Mouse (Mus musculus) common myeloid progenitor, adult 5-6 weeks (primary cell): ENCODE measurements around the gene Sapcd1. TPM values are rescaled to one million over a fixed set of nuclear protein-coding genes. Genes with fewer than 3 reads are reported as not detected.
"Not testable (repeated sequence)": the region's sequence is repeated elsewhere in the genome, so short reads cannot be mapped to it uniquely, and the experiment has no call there.

Experiments used
- ATAC-seq: replicated peaks from 2 replicates; pipeline ENCODE4 v1.8.0; 2016; ENCODE audit warnings: low read depth, mild to moderate bottlenecking, moderate TSS enrichment, inconsistent platforms; ENCODE audit not compliant: poor library complexity, severe bottlenecking
- total RNA-seq: library from RNA; stranded (forward); fragments of 200-1000, 187-1606 nt; gene quantifications from 2 replicates; pipeline ENCODE4 v1.2.3, GENCODE M21; 2017

The Sapcd1 gene
- total RNA-seq, 1 experiment from 2014 or later = 1.2 TPM

GRCm38 (mm10) chr17:35015296-35015695 is 12.5 kb downstream of the Sapcd1 start:
- no peak for ATAC-seq

DNA sequence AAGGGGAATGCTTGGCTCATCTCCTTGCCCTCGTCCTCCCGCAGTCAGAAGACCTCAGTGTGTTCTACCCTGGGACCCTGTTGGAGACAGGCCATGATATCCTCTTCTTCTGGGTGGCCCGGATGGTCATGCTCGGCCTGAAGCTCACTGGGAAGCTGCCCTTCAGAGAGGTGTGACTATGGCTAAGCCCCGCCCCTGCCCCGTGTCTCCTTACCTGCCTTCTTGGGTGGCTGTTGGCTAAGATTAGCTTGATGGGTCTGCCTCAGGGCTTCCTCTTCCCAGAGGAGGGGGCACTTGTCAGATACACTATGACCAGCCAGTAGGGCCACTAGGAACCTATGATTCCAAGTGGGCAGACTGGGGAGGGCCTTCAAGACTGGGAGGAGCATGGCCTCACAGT is 14.6 kb downstream of the Sapcd1 start:
- no peak for ATAC-seq

GRCm38 (mm10) chr17:35012430-35012829 is 15.4 kb downstream of the Sapcd1 start:
- no peak for ATAC-seq

GRCm38 (mm10) chr17:35011440-35011839 is 16.4 kb downstream of the Sapcd1 start:
- ATAC-seq = no peak

GRCm38 (mm10) chr17:35009586-35009985 is 18.2 kb downstream of the Sapcd1 start:
- no peak for ATAC-seq

DNA sequence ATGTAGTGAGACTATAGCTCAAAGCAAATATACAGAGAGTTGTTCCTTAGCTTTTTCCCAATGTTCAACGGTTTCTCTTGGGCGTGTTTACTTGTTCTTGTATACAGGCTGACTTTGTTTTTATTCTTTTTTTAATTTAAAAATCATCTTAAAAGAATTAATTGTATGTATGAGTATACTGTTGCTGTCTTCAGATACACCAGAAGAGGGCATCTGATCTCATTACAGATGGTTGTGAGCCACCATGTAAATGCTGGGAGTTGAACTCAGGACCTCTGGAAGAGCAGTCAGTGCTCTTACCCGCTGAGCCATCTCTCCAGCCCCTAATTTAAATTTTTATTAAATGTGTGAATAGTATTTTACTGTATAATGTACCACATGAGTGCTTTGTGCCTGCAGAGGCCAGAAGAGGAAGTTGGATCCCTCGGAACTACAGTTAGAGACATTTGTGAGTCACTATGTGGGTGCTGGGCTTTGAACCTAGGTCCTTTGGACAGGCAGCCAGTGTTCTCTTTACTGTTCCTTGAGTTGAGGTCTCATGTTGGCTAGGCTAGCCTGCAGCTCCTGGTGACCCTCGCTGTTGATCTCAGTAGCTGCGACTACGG is 20.3 kb downstream of the Sapcd1 start:
- ATAC-seq = no peak

GRCm38 (mm10) chr17:35005902-35006301 is 21.9 kb downstream of the Sapcd1 start:
- ATAC-seq = not testable (repeated sequence)

GRCm38 (mm10) chr17:35005158-35005557 is 22.7 kb downstream of the Sapcd1 start:
- no peak for ATAC-seq

DNA sequence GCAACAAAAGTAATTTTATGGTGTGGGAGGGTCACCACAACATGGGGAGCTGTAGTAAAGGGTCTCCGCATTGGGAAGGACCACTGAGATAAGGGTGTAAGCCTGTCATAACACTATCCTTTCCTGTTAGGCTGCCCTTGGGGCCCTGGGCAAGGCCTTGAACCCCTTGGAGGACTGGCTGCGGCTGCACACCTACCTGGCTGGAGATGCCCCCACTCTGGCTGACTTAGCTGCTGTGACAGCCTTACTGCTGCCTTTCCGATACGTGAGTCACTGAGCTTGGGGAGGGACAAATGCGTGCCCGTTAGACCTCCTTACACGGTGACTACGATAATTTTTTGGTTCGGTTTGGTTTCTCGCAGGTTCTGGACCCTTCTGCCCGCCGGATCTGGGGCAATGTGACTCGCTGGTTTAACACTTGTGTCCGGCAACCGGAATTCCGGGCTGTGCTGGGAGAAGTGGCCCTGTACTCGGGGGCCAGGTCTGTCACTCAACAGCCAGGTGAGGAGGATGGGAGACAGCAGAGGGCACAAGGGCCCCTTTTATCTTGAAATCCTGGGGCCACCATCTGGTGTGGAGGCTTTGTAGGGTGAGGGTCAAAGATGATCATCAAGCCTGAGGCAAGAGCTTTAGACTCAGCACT is 23.6 kb downstream of the Sapcd1 start:
- no peak for ATAC-seq

- no peak for ATAC-seq
These were observed 24.6 kb downstream of the Sapcd1 start for GRCm38 (mm10) chr17:35003022-35003838.

GRCm38 (mm10) chr17:35002153-35002865 is 25.5 kb downstream of the Sapcd1 start:
- peak; percentile 16 for ATAC-seq

DNA sequence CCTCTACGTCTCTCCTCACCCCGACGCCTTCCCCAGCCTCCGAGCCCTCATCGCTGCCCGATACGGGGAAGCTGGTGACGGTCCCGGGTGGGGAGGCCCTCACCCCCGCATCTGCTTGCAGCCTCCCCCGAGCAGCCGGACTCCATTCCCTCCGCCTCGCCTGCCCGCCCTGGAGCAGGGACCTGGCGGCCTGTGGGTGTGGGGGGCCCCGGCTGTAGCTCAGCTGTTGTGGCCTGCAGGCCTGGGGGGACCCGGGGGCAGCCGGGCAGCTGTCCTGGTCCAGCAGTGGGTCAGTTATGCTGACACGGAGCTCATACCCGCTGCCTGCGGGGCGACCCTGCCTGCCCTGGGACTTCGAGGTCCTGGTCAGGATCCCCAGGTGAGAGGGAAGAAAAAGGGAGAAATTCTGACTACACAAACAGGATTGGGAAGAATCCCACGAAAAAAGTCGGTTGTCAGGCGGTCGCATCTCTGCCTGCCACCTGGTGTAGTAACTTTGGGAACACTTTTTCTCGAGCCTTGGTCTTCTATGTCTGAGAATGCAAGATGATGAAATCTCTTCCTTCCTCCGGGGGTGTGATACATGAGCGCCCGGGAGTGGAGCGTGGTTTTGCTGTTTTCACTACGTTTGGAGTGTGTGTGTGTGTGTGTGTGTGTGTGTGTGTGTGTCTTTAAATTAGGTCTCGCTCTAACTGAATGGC is 26.2 kb downstream of the Sapcd1 start:
- peak; percentile 13; the same call in 1 of the 2 replicates for ATAC-seq

GRCm38 (mm10) chr17:35000717-35001451 is 26.9 kb downstream of the Sapcd1 start, which contains the start of gene Vars:
Gene Vars (plus strand): TSS chr17:35000987.
- ATAC-seq = peak; percentile 59

DNA sequence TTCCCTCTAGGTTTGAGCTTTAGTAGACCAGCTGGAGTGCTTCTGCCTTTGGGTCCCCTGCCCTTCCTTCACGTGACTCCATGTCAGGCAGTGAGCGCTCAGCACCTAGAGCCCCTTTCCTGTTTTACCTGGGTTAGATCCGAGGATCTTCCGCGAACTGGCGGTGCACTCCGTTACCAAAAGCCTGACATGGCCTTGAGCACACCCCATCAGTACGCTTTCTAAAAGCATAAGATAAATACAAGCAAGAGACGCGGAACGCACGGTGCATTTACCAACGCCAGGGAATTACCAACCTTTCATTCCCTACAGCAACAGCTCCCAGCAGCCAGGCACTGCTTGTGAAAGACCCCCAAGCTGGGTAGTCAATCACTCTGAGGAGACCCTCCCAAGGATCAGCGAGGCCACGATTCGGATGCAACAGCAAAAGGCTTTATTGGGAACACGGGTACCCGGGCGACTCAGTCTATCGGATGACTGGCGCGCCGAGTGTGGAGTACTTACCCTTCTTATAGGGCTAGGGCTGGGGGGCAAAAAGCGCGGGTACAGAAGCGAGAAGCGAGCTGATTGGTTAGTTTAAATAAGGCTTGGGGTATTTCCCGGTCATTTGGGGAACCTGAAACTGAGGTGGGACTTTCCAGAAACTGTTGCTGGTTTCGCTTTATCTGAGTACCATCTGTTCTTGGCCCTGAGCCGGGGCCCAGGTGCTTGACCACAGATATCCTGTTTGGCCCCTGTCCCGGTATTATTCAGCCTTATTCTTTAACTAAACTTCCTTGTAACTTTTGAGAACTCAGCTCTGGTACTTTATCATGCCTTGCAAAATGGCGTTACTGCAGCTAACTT is 27.7 kb downstream of the Sapcd1 start:
- peak; percentile 23 for ATAC-seq

DNA sequence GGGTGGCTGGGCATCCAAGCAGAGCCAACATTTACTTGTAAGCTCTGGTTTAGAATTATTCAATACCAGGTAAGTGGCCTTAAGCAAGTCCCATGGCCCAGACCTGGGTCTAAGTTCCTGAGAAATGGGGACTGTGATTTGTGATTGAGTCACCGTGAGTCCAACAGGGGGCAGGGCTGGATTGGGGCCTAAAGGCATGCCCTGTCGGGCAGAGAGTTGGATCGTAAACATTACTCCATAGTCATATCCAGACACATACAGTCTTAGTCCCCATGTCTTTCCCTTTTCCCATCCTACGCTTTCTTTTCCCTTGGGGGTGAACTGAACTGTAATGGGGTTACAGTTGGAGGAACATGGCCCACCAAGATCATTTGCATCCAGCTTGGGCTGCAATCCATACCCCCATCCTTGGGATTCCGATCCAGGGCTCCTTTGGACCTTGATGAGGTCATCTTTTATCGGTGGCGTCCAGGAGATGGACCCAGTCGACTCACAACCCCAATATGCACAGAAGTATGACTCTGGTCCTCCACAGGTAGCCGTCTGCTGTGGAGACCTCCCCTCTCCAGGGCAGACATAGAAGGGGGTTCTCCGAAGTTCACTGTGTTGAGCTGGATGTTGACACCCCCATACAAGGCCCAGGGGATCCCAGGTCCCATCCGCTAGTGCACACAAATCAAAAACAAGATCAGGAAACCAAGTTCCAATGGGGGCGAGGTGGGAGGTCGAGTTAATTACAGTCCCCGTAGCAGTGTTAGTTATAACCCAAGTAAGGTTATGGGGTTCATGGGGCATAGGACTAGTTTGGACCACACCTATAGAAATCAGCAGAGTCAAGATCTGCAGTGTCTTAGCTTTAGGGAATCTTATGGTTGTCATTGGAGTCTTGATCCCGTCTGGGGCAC is 29.0 kb downstream of the Sapcd1 start:
- no peak for ATAC-seq

DNA sequence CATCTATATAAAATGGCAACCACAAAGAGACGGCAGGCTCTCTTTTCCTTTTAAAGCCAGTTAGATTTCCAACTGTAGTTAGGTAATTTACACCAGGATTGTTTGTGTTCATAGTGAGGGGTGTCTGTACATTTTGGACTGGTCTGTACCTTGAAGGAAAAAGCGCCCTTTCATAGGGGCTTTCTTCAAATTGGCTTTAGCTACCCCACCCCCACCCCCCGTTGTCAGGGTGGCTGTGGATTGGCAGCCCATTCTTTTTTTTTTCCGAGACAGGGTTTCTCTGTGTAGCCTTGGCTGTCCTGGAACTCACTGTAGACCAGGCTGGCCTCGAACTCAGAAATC is 30.7 kb downstream of the Sapcd1 start:
- no peak for ATAC-seq

- ATAC-seq = no peak
These were observed 31.2 kb downstream of the Sapcd1 start for GRCm38 (mm10) chr17:34996411-34997141.
